Mouse (Mus musculus) megakaryocyte, embryonic 14.5 days (primary cell): ENCODE data around the gene Myrf.

Source experiments
- FLI1 ChIP-seq: IDR thresholded peaks from 2 replicates; pipeline ENCODE4 v1.6.1; 2012; ENCODE audit warnings: low read length, inconsistent platforms, mixed read lengths
- GATA1 ChIP-seq: IDR thresholded peaks from 3 replicates; pipeline ENCODE4 v1.6.1; 2012; ENCODE audit warnings: mixed read lengths, low read length, inconsistent platforms, borderline replicate concordance

- TF ChIP-seq GATA1: no peak
- no peak for TF ChIP-seq FLI1
Observed at GRCm38 (mm10) chr19:10244183-10244582, 3.6 kb upstream of the Myrf start.
